Comparison of ENCODE assay signal across 8 mouse cellular contexts in genomic region chr10:27616641-27617415, GRCm38 (mm10). TPM values are rescaled to one million over a fixed set of nuclear protein-coding genes. Genes with fewer than 3 reads are reported as not detected.
A peak's percentile ranks its signal among the peaks of the same experiment; 100 is the strongest.
DNase-seq lines count a peak whose midpoint lies in the region; ATAC-seq lines count a peak whose summit lies in the region.

No protein-coding gene starts in this region.

- peak overlapping the region; percentile 44 for H3K4me3 ChIP-seq in intestine, embryonic 16.5 days (ENCODE audit: low read length)

- H3K27ac ChIP-seq in intestine, embryonic 16.5 days (ENCODE audit: low read length) = no peak overlapping the region; the same call in 1 of the 2 replicates

- 9% methylated on average over 18 of the region's 18 CpGs for WGBS in intestine, embryonic 16.5 days

- H3K27me3 ChIP-seq in intestine, embryonic 16.5 days (replicated peaks; ENCODE audit: control insufficient read depth, insufficient read depth, low read length) = no peaks in the 10 kb centered on the region

- peak; percentile 55; the same call in 1 of the 2 replicates for ATAC-seq in intestine, embryonic 16.5 days

- peak overlapping the region; percentile 62 for H3K4me2 ChIP-seq in intestine, embryonic 16.5 days (ENCODE audit: low read depth, low read length)

- peak; percentile 7 to 21 for DNase-seq in adrenal gland, adult (ENCODE audit: inconsistent age in 2 of 2, low spot score in 1 of 2)
- no peak for DNase-seq in adrenal gland, postnatal 4 days (ENCODE audit: low spot score in 2 of 2)
- DNase-seq in embryo, embryonic 10 days (ENCODE audit: low spot score) = peak; percentile 49
- peak; percentile 98 for DNase-seq in heart, adult 11 months
- peak; percentile 4 to 13 for DNase-seq in lung, adult 18-20 months
- DNase-seq in ovary, postnatal 10 days (ENCODE audit: low spot score) = peak; percentile 19
- no peak for DNase-seq in thymus, postnatal 14 days

- peak overlapping the region; percentile 68 for H3K9ac ChIP-seq in intestine, embryonic 16.5 days (ENCODE audit: low read depth, low read length)

- H3K4me1 ChIP-seq in intestine, embryonic 16.5 days (ENCODE audit: control insufficient read depth, insufficient read depth, low read length) = peaks cover 3% of the 10 kb centered on the region; the same call in 1 of the 2 replicates

- H3K9me3 ChIP-seq in intestine, embryonic 16.5 days (ENCODE audit: control insufficient read depth, low read length) = no peaks in the 10 kb centered on the region

- H3K36me3 ChIP-seq in intestine, embryonic 16.5 days (ENCODE audit: control insufficient read depth, insufficient read depth, low read length) = no peaks in the 10 kb centered on the region

RNA-seq across cellular contexts. Expression of gene Lama2, which starts 2.7 kb away (rescaled TPM):
- 10 to 100 TPM; 60.0 to 66.3 TPM for total RNA-seq in adrenal gland, postnatal 4 days (2021)
- polyA plus RNA-seq in intestine, embryonic 16.5 days (2015; fragmentation: Nextera tagmentation; extraction: Ambion mirVana) = 4.7 and 6.1 TPM in 2 replicates

Comparison
In these comparisons a context has a peak if more than half of its experiments do, and no peak if none do; other contexts are left out.
1. DNase-seq: peak in adrenal gland, adult (2 of 2), embryo, embryonic 10 days (single experiment), heart, adult 11 months (single experiment), lung, adult 18-20 months (2 of 2) and ovary, postnatal 10 days (single experiment); none in adrenal gland, postnatal 4 days (0 of 2) and thymus, postnatal 14 days (single experiment).